ENCODE assay signal across 8 mouse cellular contexts in genomic region chr14:103088624-103089023, GRCm38 (mm10). TPM values are rescaled to one million over a fixed set of nuclear protein-coding genes. Genes with fewer than 3 reads are reported as not detected.
A peak's percentile ranks its signal among the peaks of the same experiment; 100 is the strongest.
DNase-seq lines count a peak whose midpoint lies in the region; ATAC-seq and TF ChIP-seq lines count a peak whose summit lies in the region.

No protein-coding gene starts in this region.

- 0 out of 2 replicates have a peak, but pooled peaks have one; percentile 16 for ATAC-seq in hindbrain, embryonic 12.5 days (ENCODE audit: low FRiP score)
- no peak; the same call in 1 of the 2 replicates for ATAC-seq in hindbrain, embryonic 16.5 days
- ATAC-seq in CD4-positive, CD25-positive, alpha-beta regulatory T cell, adult 4 months: peak; percentile 59
- ATAC-seq in erythroblast, adult 5-6 weeks (replicated peaks; ENCODE audit: low FRiP score, poor library complexity, severe bottlenecking): peak; percentile 64
- no peak for ATAC-seq in neural tube, embryonic 11.5 days (ENCODE audit: insufficient read depth, low FRiP score, low TSS enrichment)

- no peaks in the 10 kb centered on the region for H3K27me3 ChIP-seq in hindbrain, embryonic 12.5 days
- no peaks in the 10 kb centered on the region for H3K27me3 ChIP-seq in hindbrain, embryonic 16.5 days (replicated peaks; ENCODE audit: control insufficient read depth, insufficient read depth, low read length)
- no peaks in the 10 kb centered on the region for H3K27me3 ChIP-seq in neural tube, embryonic 11.5 days (ENCODE audit: control insufficient read depth, insufficient read depth, low read length)

- no peak overlapping the region for H3K9ac ChIP-seq in hindbrain, embryonic 12.5 days
- H3K9ac ChIP-seq in hindbrain, embryonic 16.5 days (ENCODE audit: low read depth, low read length): no peak overlapping the region
- no peak overlapping the region for H3K9ac ChIP-seq in neural tube, embryonic 11.5 days (ENCODE audit: low read length)

- 0 out of 2 replicates have a peak, but pooled peaks have one; percentile 13 for TF ChIP-seq CTCF in bone marrow, adult 2 months (IDR thresholded peaks at IDR 0.05; ENCODE audit: control insufficient read depth, insufficient read depth, low read length)

- DNase-seq in kidney, postnatal 4 days: peak; percentile 46 to 61
- DNase-seq in neural tube, embryonic 11.5 days (ENCODE audit: low spot score): peak; percentile 30
- DNase-seq in yolk sac, embryonic 10.5 days (ENCODE audit: low spot score): no peak

- H3K36me3 ChIP-seq in hindbrain, embryonic 12.5 days: peaks cover 54% of the 10 kb centered on the region
- peaks cover 20% of the 10 kb centered on the region for H3K36me3 ChIP-seq in hindbrain, embryonic 16.5 days (ENCODE audit: control insufficient read depth, insufficient read depth, low read length)
- peaks cover 8% of the 10 kb centered on the region for H3K36me3 ChIP-seq in neural tube, embryonic 11.5 days (ENCODE audit: control insufficient read depth, insufficient read depth, low read length)

- 72% methylated on average over 6 of the region's 6 CpGs for WGBS in hindbrain, embryonic 12.5 days
- 66% methylated on average over 6 of the region's 6 CpGs for WGBS in hindbrain, embryonic 16.5 days
- WGBS in bone marrow, adult 2 months: 67% methylated on average over 6 of the region's 6 CpGs
- WGBS in neural tube, embryonic 11.5 days: 74% methylated on average over 6 of the region's 6 CpGs

- H3K9me3 ChIP-seq in hindbrain, embryonic 12.5 days (replicated peaks): no peaks in the 10 kb centered on the region
- no peaks in the 10 kb centered on the region for H3K9me3 ChIP-seq in hindbrain, embryonic 16.5 days (ENCODE audit: control insufficient read depth, low read length)
- no peaks in the 10 kb centered on the region for H3K9me3 ChIP-seq in neural tube, embryonic 11.5 days (ENCODE audit: control insufficient read depth, low read length)

- H3K4me2 ChIP-seq in hindbrain, embryonic 12.5 days (replicated peaks): no peak overlapping the region
- H3K4me2 ChIP-seq in hindbrain, embryonic 16.5 days (ENCODE audit: low read length): no peak overlapping the region
- no peak overlapping the region for H3K4me2 ChIP-seq in neural tube, embryonic 11.5 days (ENCODE audit: low read depth)

- H3K4me3 ChIP-seq in hindbrain, embryonic 12.5 days: no peak overlapping the region
- H3K4me3 ChIP-seq in hindbrain, embryonic 16.5 days (ENCODE audit: low read length): no peak overlapping the region
- H3K4me3 ChIP-seq in bone marrow, adult 2 months (replicated peaks; ENCODE audit: control insufficient read depth, low read depth, low read length): no peak overlapping the region
- no peak overlapping the region for H3K4me3 ChIP-seq in neural tube, embryonic 11.5 days (ENCODE audit: low read depth, low read length)

- TF ChIP-seq POLR2A in bone marrow, adult 2 months (IDR thresholded peaks at IDR 0.05; ENCODE audit: borderline replicate concordance, control insufficient read depth, low read depth, low read length): no peak

- no peaks in the 10 kb centered on the region for H3K4me1 ChIP-seq in hindbrain, embryonic 12.5 days
- peaks cover under 1% of the 10 kb centered on the region; the same call in 1 of the 2 replicates for H3K4me1 ChIP-seq in hindbrain, embryonic 16.5 days (ENCODE audit: control insufficient read depth, insufficient read depth, low read depth, low read length)
- H3K4me1 ChIP-seq in bone marrow, adult 2 months (ENCODE audit: control insufficient read depth, insufficient read depth, low read length): peaks cover 2% of the 10 kb centered on the region; the same call in 1 of the 2 replicates
- no peaks in the 10 kb centered on the region for H3K4me1 ChIP-seq in neural tube, embryonic 11.5 days (ENCODE audit: control insufficient read depth, insufficient read depth, low read length)

- H3K27ac ChIP-seq in hindbrain, embryonic 12.5 days: no peak overlapping the region
- H3K27ac ChIP-seq in hindbrain, embryonic 16.5 days (ENCODE audit: low read depth, low read length): no peak overlapping the region
- no peak overlapping the region for H3K27ac ChIP-seq in bone marrow, adult 2 months (ENCODE audit: control insufficient read depth, insufficient read depth, low read depth, low read length, poor library complexity)
- no peak overlapping the region for H3K27ac ChIP-seq in neural tube, embryonic 11.5 days (ENCODE audit: low read depth, low read length)

RNA-seq across cellular contexts. Expression of gene Fbxl3, which starts 10.7 kb away (rescaled TPM):
- 32.4 and 34.5 TPM in 2 replicates for polyA plus RNA-seq in hindbrain, embryonic 12.5 days (2016; fragmentation: Nextera tagmentation; extraction: Ambion mirVana)
- polyA plus RNA-seq in hindbrain, embryonic 16.5 days (2015; fragmentation: Nextera tagmentation; extraction: Ambion mirVana): 18.5 and 21.3 TPM in 2 replicates
- 10 to 100 TPM; 29.5 to 34.3 TPM for polyA plus RNA-seq in CD4-positive, CD25-positive, alpha-beta regulatory T cell, adult 4 months (2017; shearing (Covaris generic))
- polyA plus RNA-seq in bone marrow, adult 2 months (2011; ENCODE audit: insufficient read depth, insufficient read length, low replicate concordance, missing spikeins): 26.6 and 36.3 TPM in 2 replicates
- total RNA-seq in erythroblast, adult 5-6 weeks (2015; ENCODE audit: low replicate concordance): 79.2 and 116 TPM in 2 replicates
- total RNA-seq in erythroblast, adult 5-6 weeks (2017; ENCODE audit: low replicate concordance): 239 and 296 TPM in 2 replicates
- polyA plus RNA-seq in neural tube, embryonic 11.5 days (2014; fragmentation: Nextera tagmentation; extraction: Ambion mirVana): 24.4 and 27.8 TPM in 2 replicates

RNA-seq across cellular contexts. Expression of gene Cln5, which starts 18.6 kb away (rescaled TPM):
- polyA plus RNA-seq in hindbrain, embryonic 12.5 days (2016; fragmentation: Nextera tagmentation; extraction: Ambion mirVana): 23.0 and 25.2 TPM in 2 replicates
- polyA plus RNA-seq in hindbrain, embryonic 16.5 days (2015; fragmentation: Nextera tagmentation; extraction: Ambion mirVana): 12.1 and 13.8 TPM in 2 replicates
- polyA plus RNA-seq in CD4-positive, CD25-positive, alpha-beta regulatory T cell, adult 4 months (2017; shearing (Covaris generic)): 10 to 100 TPM; 16.4 to 19.2 TPM
- 4.9 and 15.5 TPM in 2 replicates for polyA plus RNA-seq in bone marrow, adult 2 months (2011; ENCODE audit: insufficient read depth, insufficient read length, low replicate concordance, missing spikeins)
- total RNA-seq in erythroblast, adult 5-6 weeks (2015; ENCODE audit: low replicate concordance): 18.8 and 20.9 TPM in 2 replicates
- 21.9 and 22.2 TPM in 2 replicates for total RNA-seq in erythroblast, adult 5-6 weeks (2017; ENCODE audit: low replicate concordance)
- polyA plus RNA-seq in neural tube, embryonic 11.5 days (2014; fragmentation: Nextera tagmentation; extraction: Ambion mirVana): 27.2 and 27.5 TPM in 2 replicates

RNA-seq across cellular contexts. Expression of gene Acod1, which starts 41.8 kb away (rescaled TPM):
- polyA plus RNA-seq in hindbrain, embryonic 12.5 days (2016; fragmentation: Nextera tagmentation; extraction: Ambion mirVana): not detected in 2 replicates
- not detected in 2 replicates for polyA plus RNA-seq in hindbrain, embryonic 16.5 days (2015; fragmentation: Nextera tagmentation; extraction: Ambion mirVana)
- under 1 TPM; 0.16 to 0.23 TPM for polyA plus RNA-seq in CD4-positive, CD25-positive, alpha-beta regulatory T cell, adult 4 months (2017; shearing (Covaris generic))
- polyA plus RNA-seq in bone marrow, adult 2 months (2011; ENCODE audit: insufficient read depth, insufficient read length, low replicate concordance, missing spikeins): not detected in 2 replicates
- total RNA-seq in erythroblast, adult 5-6 weeks (2015; ENCODE audit: low replicate concordance): 2.7 TPM in 1 of 2 replicates, not detected in the other
- total RNA-seq in erythroblast, adult 5-6 weeks (2017; ENCODE audit: low replicate concordance): 0.17 and 1.3 TPM in 2 replicates
- polyA plus RNA-seq in neural tube, embryonic 11.5 days (2014; fragmentation: Nextera tagmentation; extraction: Ambion mirVana): not detected in 2 replicates

Comparison
In these comparisons a context has a peak if more than half of its experiments do, and no peak if none do; other contexts are left out.
1. ATAC-seq: peak in hindbrain, embryonic 12.5 days (single experiment), CD4-positive, CD25-positive, alpha-beta regulatory T cell, adult 4 months (single experiment) and erythroblast, adult 5-6 weeks (single experiment); none in hindbrain, embryonic 16.5 days (single experiment) and neural tube, embryonic 11.5 days (single experiment).